Mouse (Mus musculus) gastrocnemius, adult 2 months (tissue): Measurements from ENCODE around the gene Copa. TPM values are rescaled to one million over a fixed set of nuclear protein-coding genes. Genes with fewer than 3 reads are reported as not detected.

Source experiments
- DNase-seq: peaks from one replicate; pipeline ENCODE4 v3.0.0; 2022
- H3K27ac ChIP-seq: fragments of 200-600 bp; 2 replicates; pipeline ENCODE4 v1.8.1; 2022; ENCODE audit warnings: mild to moderate bottlenecking
- H3K4me3 ChIP-seq: fragments of 200-600 bp; 2 replicates; pipeline ENCODE4 v1.8.1; 2022; ENCODE audit warnings: mild to moderate bottlenecking, moderate library complexity
- CTCF ChIP-seq: fragments of 200-600 bp; IDR thresholded peaks from 2 replicates; pipeline ENCODE4 v1.8.1; 2022; ENCODE audit warnings: antibody characterized with exemption, mild to moderate bottlenecking, moderate library complexity
- intact Hi-C: fragments of 180-260 bp; cut with DNase I; formaldehyde crosslinking; loops from one replicate; pipeline ENCODE4 v1.15.1; 2025
- total RNA-seq, 2 experiments: library from RNA; stranded (reverse); gene quantifications; 2 replicates each; pipeline ENCODE4 v1.2.3; 2021

The Copa gene
- total RNA-seq, 2 experiments from 2014 or later = 88.3 to 90.9 TPM

DNA sequence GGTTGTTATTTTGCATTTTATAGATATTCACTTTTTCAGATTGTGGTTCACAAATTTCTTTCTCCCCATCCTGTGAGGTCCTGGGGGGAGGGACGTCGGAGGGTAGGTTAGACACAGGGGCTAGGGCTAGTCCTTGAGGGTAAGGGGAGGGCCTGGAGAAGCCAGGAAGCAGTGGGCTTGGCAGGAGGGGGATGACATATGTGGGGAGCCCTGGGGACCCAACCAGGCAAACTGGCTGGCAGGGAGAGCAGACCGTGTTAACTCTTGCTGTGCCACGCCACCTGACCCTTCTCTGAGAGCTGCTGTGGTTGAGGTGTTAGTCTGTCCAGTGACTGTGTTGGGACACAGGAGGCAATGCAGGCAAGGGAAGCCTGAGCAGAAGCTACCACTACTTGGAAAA is 21.7 kb upstream of the Copa start:
- no peak for TF ChIP-seq CTCF
- H3K27ac ChIP-seq = no peak overlapping the region
- no peak for DNase-seq
- intact Hi-C loops = no loop called here
- H3K4me3 ChIP-seq = no peak overlapping the region

GRCm38 (mm10) chr1:172061217-172061616 is 21.1 kb upstream of the Copa start:
- H3K4me3 ChIP-seq = no peak overlapping the region
- intact Hi-C loops = no loop called here
- H3K27ac ChIP-seq = no peak overlapping the region
- DNase-seq = no peak
- no peak for TF ChIP-seq CTCF

- no peak overlapping the region for H3K27ac ChIP-seq
- DNase-seq = no peak
- H3K4me3 ChIP-seq = no peak overlapping the region
- no peak for TF ChIP-seq CTCF
- intact Hi-C loops = no loop called here
These were observed 20.2 kb upstream of the Copa start for GRCm38 (mm10) chr1:172062101-172062500.

DNA sequence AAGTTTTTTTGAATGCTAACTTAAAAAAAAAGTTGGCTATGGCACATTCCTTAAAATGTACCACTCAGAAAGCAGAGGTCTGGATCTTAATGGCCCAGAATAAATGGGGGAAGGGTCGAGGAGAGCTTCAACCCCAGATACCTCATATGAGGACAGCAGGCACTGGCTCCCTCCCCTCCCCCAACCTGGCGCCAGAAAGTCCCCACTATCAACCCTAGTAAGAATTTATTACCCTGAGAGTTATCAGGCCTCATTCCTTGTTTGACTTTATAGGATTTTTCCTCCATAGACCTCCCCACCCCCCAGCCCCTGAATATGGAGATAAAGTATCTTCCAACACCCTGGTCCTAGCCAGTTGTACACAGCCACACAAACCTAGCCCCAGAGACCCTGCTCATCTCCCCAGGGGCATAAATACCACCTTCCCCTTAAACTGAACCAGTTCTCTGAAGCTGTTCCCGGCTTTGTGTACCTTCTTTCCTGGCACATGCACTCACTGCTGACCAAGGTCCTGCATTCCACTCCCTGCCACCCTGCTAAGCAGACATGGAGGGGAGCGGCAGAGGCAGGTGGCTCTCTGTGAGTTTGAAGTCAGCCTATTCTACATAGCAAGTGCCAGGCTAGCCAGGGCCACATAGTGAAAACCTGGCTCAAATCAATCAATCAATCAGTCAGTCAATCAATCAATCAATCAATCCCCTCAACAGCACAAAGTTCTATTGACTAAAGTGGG is 18.9 kb upstream of the Copa start:
- H3K27ac ChIP-seq = no peak overlapping the region
- DNase-seq = no peak
- H3K4me3 ChIP-seq = no peak overlapping the region
- intact Hi-C loops = no loop called here
- TF ChIP-seq CTCF = no peak

DNA sequence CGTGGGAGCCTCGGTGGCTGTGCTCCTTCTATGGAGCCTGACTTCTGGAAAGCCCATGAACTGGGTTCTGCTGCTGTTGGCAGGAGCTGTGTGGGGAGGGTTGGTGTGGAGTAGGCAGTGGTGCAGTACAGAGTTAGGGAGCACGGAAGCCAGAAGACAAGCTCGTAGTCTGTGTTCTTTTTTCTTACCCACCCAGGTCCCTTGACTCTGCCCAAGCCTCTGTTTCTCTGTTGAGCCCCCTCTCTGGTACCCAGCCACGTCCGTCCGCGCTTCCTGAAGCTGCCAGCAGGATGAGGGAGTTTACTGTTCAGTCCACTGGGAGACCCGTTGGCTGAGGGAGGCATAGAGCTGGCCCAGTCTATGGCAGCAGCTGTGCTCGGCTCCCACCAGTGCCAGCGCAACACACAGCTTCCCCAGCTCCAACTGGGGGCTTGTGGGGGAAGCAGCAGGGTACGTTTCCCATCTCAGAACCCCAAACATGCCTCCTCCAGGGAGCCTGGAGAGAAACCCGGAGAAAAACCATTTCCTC is 17.7 kb upstream of the Copa start:
- no peak for TF ChIP-seq CTCF
- intact Hi-C loops = no loop called here
- Histone ChIP-seq H3K27ac (peak overlapping the region; percentile 38; the same call in 1 of the 2 replicates), H3K4me3 (no peak overlapping the region)
- peak; percentile 40 for DNase-seq

DNA sequence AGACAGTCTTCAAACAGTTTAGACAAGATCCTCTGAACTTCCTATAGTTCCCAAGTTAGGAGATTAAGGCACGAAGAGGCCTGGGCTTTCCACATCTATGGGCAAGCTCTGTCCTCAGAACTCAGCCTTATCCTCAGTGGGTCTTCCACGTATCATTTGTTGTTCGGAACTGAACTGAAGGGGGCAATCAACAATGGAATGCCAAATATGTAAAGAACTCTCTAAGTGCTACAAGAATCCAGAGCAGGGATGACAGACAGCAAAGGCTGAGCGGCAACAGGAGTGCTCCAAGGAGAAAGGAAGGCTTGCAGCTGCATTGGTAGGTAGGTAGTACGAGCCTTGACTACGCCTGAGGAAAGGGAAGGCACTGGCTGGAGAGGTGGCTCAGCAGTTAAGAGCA is 12.1 kb upstream of the Copa start:
- DNase-seq = no peak
- H3K27ac ChIP-seq = no peak overlapping the region
- intact Hi-C loops = no loop called here
- TF ChIP-seq CTCF = no peak
- H3K4me3 ChIP-seq = no peak overlapping the region

- H3K4me3 ChIP-seq = no peak overlapping the region
- no peak overlapping the region for H3K27ac ChIP-seq
- TF ChIP-seq CTCF = no peak
- DNase-seq = no peak
- intact Hi-C loops = no loop called here
These were observed 10.8 kb upstream of the Copa start for GRCm38 (mm10) chr1:172071556-172071955.

DNA sequence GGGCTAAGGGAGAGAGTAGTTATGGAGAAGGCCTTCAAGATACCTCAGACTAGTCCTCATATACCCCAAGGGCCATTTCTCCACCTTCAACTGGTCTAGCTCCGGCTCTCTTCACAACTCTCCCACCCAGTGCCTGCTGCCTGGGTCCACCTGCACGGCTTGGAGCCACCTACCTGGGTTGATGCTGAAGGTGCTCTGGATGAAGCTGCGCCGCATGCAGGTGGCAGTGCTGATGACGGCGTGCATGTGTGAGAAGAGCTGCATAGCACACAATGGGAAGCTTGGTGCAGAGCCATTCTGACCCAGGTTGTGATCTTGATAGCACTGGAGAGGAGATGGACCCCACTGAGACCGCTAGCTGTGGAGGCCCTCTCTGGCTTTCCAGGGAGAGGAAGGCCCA is 9.7 kb upstream of the Copa start:
- intact Hi-C loops = no loop called here
- Histone ChIP-seq H3K4me3 (no peak overlapping the region), H3K27ac (no peak overlapping the region)
- no peak for DNase-seq
- TF ChIP-seq CTCF = no peak

DNA sequence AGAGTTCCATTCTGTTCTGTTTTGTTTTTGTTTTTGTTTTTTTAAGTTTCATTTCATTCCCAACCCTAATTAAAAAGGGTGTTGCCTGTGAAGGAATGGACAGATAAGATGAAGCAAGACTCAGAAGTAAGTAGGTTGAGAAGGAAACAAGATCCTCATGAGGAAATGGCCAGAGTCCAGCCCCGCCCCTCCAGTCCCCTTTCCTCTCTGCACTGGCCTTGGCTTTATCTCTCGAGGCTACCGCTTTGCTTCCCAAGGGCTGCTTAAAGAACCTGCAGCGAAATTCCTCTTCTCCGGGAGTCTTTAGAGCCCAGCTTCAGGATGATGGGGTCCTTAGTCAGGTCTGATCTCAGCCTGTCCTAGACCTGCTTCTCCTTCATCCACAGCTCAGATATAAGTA is 4.3 kb upstream of the Copa start:
- DNase-seq = peak; percentile 63
- Histone ChIP-seq H3K27ac (peak overlapping the region; percentile 56), H3K4me3 (no peak overlapping the region)
- no peak for TF ChIP-seq CTCF
- intact Hi-C loops = no loop called here

GRCm38 (mm10) chr1:172082899-172083445 is 643 bp downstream of the Copa start:
- H3K27ac ChIP-seq = peak overlapping the region; percentile 98
- DNase-seq = no peak
- no peak for TF ChIP-seq CTCF
- intact Hi-C loops = loop anchor here (5.0 kb wide), 1 partner anchor 294 kb away; the partner anchor contains the start of gene Pigm
- peak overlapping the region; percentile 70 for H3K4me3 ChIP-seq

- Histone ChIP-seq H3K27ac (peak overlapping the region; percentile 61), H3K4me3 (no peak overlapping the region)
- peak; percentile 22 for DNase-seq
- TF ChIP-seq CTCF = no peak
- intact Hi-C loops = no loop called here
These were observed 11.2 kb downstream of the Copa start for GRCm38 (mm10) chr1:172093522-172093921.

GRCm38 (mm10) chr1:172094295-172094694 is 12.0 kb downstream of the Copa start:
- H3K27ac ChIP-seq = peak overlapping the region; percentile 61
- no peak overlapping the region for H3K4me3 ChIP-seq
- intact Hi-C loops = no loop called here
- TF ChIP-seq CTCF = no peak
- DNase-seq = no peak

GRCm38 (mm10) chr1:172095202-172095601 is 12.9 kb downstream of the Copa start:
- intact Hi-C loops = no loop called here
- TF ChIP-seq CTCF = no peak
- no peak overlapping the region; the same call in 1 of the 2 replicates for H3K27ac ChIP-seq
- no peak overlapping the region for H3K4me3 ChIP-seq
- DNase-seq = no peak
